Mouse (Mus musculus) heart, embryonic 11.5 days (tissue): Measurements from ENCODE around the gene Vmn1r63. TPM values are rescaled to one million over a fixed set of nuclear protein-coding genes. Genes with fewer than 3 reads are reported as not detected.
"Not testable (repeated sequence)": the region's sequence is repeated elsewhere in the genome, so short reads cannot be mapped to it uniquely, and the experiment has no call there.

Source experiments
- ATAC-seq: fragments of 200-750 bp; cut with Nextera tagmentation; replicated peaks from 2 replicates; pipeline ENCODE4 v1.8.0; 2017; ENCODE audit warnings: moderate library complexity; ENCODE audit not compliant: insufficient number of reproducible peaks, low FRiP score, low TSS enrichment
- H3K27ac ChIP-seq: fragments of 300-500 bp; sonication (generic); 2 replicates; pipeline ENCODE4 v1.5.1; 2014; ENCODE audit warnings: mild to moderate bottlenecking, low read depth, low read length
- H3K27me3 ChIP-seq: fragments of 300-500 bp; sonication (generic); 2 replicates; pipeline ENCODE4 v1.6.1; 2014; ENCODE audit warnings: mild to moderate bottlenecking, low read length, mixed read lengths; ENCODE audit not compliant: control insufficient read depth, insufficient read depth
- H3K36me3 ChIP-seq: fragments of 300-500 bp; sonication (generic); 2 replicates; pipeline ENCODE4 v1.6.1; 2014; ENCODE audit warnings: mild to moderate bottlenecking, low read length, moderate library complexity, mixed read lengths; ENCODE audit not compliant: control insufficient read depth, insufficient read depth
- H3K4me1 ChIP-seq: fragments of 300-500 bp; sonication (generic); 2 replicates; pipeline ENCODE4 v1.6.1; 2014; ENCODE audit warnings: low read length; ENCODE audit not compliant: control insufficient read depth, insufficient read depth
- H3K4me2 ChIP-seq: fragments of 300-500 bp; sonication (generic); 2 replicates; pipeline ENCODE4 v1.6.1; 2014; ENCODE audit warnings: mild to moderate bottlenecking, moderate library complexity
- H3K4me3 ChIP-seq: fragments of 300-500 bp; sonication (generic); 2 replicates; pipeline ENCODE4 v1.5.1; 2014; ENCODE audit warnings: low read depth, low read length
- H3K9ac ChIP-seq: fragments of 300-500 bp; sonication (generic); 2 replicates; pipeline ENCODE4 v1.6.1; 2014; ENCODE audit warnings: mild to moderate bottlenecking, low read depth, low read length, moderate library complexity
- H3K9me3 ChIP-seq: fragments of 300-500 bp; sonication (generic); replicated peaks from 2 replicates; pipeline ENCODE4 v1.6.1; 2016; ENCODE audit warnings: low read length; ENCODE audit not compliant: control insufficient read depth
- WGBS: fragments of 180-500 bp; shearing (Covaris S2); extraction: QIAGEN DNeasy Blood & Tissue Kit; methylation state at CpG from one replicate; pipeline ENCODE4 v1.1.7; 2014; ENCODE audit not compliant: insufficient replicate concordance; 5-methylcytosine and 5-hydroxymethylcytosine counted together
- polyA plus RNA-seq: library from polyadenylated mRNA; unstranded; fragments of >200 nt; fragmentation: Nextera tagmentation; extraction: Ambion mirVana; gene quantifications from 2 replicates; pipeline ENCODE4 v1.2.1, GENCODE M21; 2014

Gene Vmn1r63
- polyA plus RNA-seq, result not detected in 2 replicates

GRCm38 (mm10) chr7:5805345-5805744, at the start of gene Vmn1r63:
TSS of gene Vmn1r63 (minus strand) at chr7:5805445.
- not testable (repeated sequence) for ATAC-seq, H3K36me3 ChIP-seq, H3K27me3 ChIP-seq, H3K27ac ChIP-seq, H3K9ac ChIP-seq, H3K4me3 ChIP-seq, H3K9me3 ChIP-seq, H3K4me1 ChIP-seq, H3K4me2 ChIP-seq
- WGBS, result no CpG with 5 or more reads among the region's 2 CpGs

Other genes with a start within 250 kb of the Vmn1r63 start
- gene Vmn1r61, start 192.2 kb downstream of the Vmn1r63 start, polyA plus RNA-seq, result not detected in 2 replicates
- gene Vmn1r62, start 131.8 kb downstream of the Vmn1r63 start, polyA plus RNA-seq, result not detected in 2 replicates
- not detected in 2 replicates for gene Vmn1r64, start 79.1 kb upstream of the Vmn1r63 start, polyA plus RNA-seq
- gene Vmn1r65, start 205.6 kb upstream of the Vmn1r63 start, polyA plus RNA-seq, result not detected in 2 replicates
- gene Nlrp4c, start 239.7 kb upstream of the Vmn1r63 start, polyA plus RNA-seq, result 0.07 TPM in 1 of 2 replicates, not detected in the other